Mouse (Mus musculus) T-cell, adult 2 months (primary cell): Measurements from ENCODE around the gene Bmpr1a.
"Not testable (repeated sequence)": the region's sequence is repeated elsewhere in the genome, so short reads cannot be mapped to it uniquely, and the experiment has no call there.

Source experiments
- DNase-seq: peaks from one replicate; pipeline ENCODE4 v3.0.0; 2022; ENCODE audit warnings: low spot score

Bmpr1a gene

GRCm38 (mm10) chr14:34449807-34450206, 53.3 kb downstream of the Bmpr1a start:
- DNase-seq, result no peak

- no peak for DNase-seq
These were observed 54.7 kb downstream of the Bmpr1a start for GRCm38 (mm10) chr14:34448398-34448797.

- DNase-seq, result no peak
These were observed 55.5 kb downstream of the Bmpr1a start for GRCm38 (mm10) chr14:34447659-34448058.

- DNase-seq, result no peak
These were observed 56.5 kb downstream of the Bmpr1a start for GRCm38 (mm10) chr14:34446624-34447023.

GRCm38 (mm10) chr14:34445348-34445747, 57.8 kb downstream of the Bmpr1a start:
- DNase-seq, result no peak

- DNase-seq, result no peak
These were observed 58.2 kb downstream of the Bmpr1a start for GRCm38 (mm10) chr14:34444924-34445323.

- DNase-seq, result no peak
These were observed 58.8 kb downstream of the Bmpr1a start for GRCm38 (mm10) chr14:34444368-34444767.

- DNase-seq, result no peak
These were observed 60.6 kb downstream of the Bmpr1a start for GRCm38 (mm10) chr14:34442531-34442930.

GRCm38 (mm10) chr14:34440526-34441066, 62.5 kb downstream of the Bmpr1a start:
- DNase-seq, result no peak

- no peak for DNase-seq
These were observed 74.1 kb downstream of the Bmpr1a start for GRCm38 (mm10) chr14:34429069-34429468.

GRCm38 (mm10) chr14:34428274-34428673, 74.9 kb downstream of the Bmpr1a start:
- DNase-seq, result no peak

- no peak for DNase-seq
These were observed 82.1 kb downstream of the Bmpr1a start for GRCm38 (mm10) chr14:34421078-34421477.

- no peak for DNase-seq
These were observed 85.6 kb downstream of the Bmpr1a start for GRCm38 (mm10) chr14:34417501-34417900.

GRCm38 (mm10) chr14:34416946-34417345, 86.2 kb downstream of the Bmpr1a start:
- DNase-seq, result not testable (repeated sequence)

- no peak for DNase-seq
These were observed 90.8 kb downstream of the Bmpr1a start for GRCm38 (mm10) chr14:34412164-34412896.

GRCm38 (mm10) chr14:34410716-34411115, 92.4 kb downstream of the Bmpr1a start:
- no peak for DNase-seq

GRCm38 (mm10) chr14:34403424-34403823, 99.7 kb downstream of the Bmpr1a start:
- no peak for DNase-seq

GRCm38 (mm10) chr14:34402871-34403270, 100.3 kb downstream of the Bmpr1a start:
- no peak for DNase-seq

- peak; percentile 70 for DNase-seq
These were observed 102.0 kb downstream of the Bmpr1a start for GRCm38 (mm10) chr14:34401135-34401534.

- no peak for DNase-seq
These were observed 103.1 kb downstream of the Bmpr1a start for GRCm38 (mm10) chr14:34400021-34400420.

GRCm38 (mm10) chr14:34399301-34399700, 103.8 kb downstream of the Bmpr1a start:
- DNase-seq, result no peak

GRCm38 (mm10) chr14:34398901-34399300, 104.2 kb downstream of the Bmpr1a start:
- no peak for DNase-seq

- no peak for DNase-seq
These were observed 105.3 kb downstream of the Bmpr1a start for GRCm38 (mm10) chr14:34397871-34398270.

- no peak for DNase-seq
These were observed 109.8 kb downstream of the Bmpr1a start for GRCm38 (mm10) chr14:34393295-34393694.
